Mouse (Mus musculus) neural tube, embryonic 12.5 days (tissue): Measurements from ENCODE around the gene Ppm1a. TPM values are rescaled to one million over a fixed set of nuclear protein-coding genes. Genes with fewer than 3 reads are reported as not detected.

Experiments used
- ATAC-seq: fragments of 200-750 bp; cut with Nextera tagmentation; 2 replicates; pipeline ENCODE4 v1.8.0; 2017; ENCODE audit warnings: low read depth, mild to moderate bottlenecking, moderate TSS enrichment, moderate library complexity; ENCODE audit not compliant: low FRiP score
- H3K27ac ChIP-seq: fragments of 300-500 bp; sonication (generic); 2 replicates; pipeline ENCODE4 v1.5.1; 2016
- H3K27me3 ChIP-seq: fragments of 300-500 bp; sonication (generic); replicated peaks from 2 replicates; pipeline ENCODE4 v1.6.1; 2016; ENCODE audit warnings: mild to moderate bottlenecking
- H3K36me3 ChIP-seq: fragments of 300-500 bp; sonication (generic); 2 replicates; pipeline ENCODE4 v1.6.1; 2016; ENCODE audit warnings: mild to moderate bottlenecking
- H3K4me1 ChIP-seq: fragments of 300-500 bp; sonication (generic); 2 replicates; pipeline ENCODE4 v1.6.1; 2016
- H3K4me2 ChIP-seq: fragments of 300-500 bp; sonication (generic); replicated peaks from 2 replicates; pipeline ENCODE4 v1.6.1; 2016; ENCODE audit warnings: mild to moderate bottlenecking
- H3K4me3 ChIP-seq: fragments of 300-500 bp; sonication (generic); 2 replicates; pipeline ENCODE4 v1.5.1; 2016
- H3K9ac ChIP-seq: fragments of 300-500 bp; sonication (generic); 2 replicates; pipeline ENCODE4 v1.6.1; 2016; ENCODE audit warnings: mild to moderate bottlenecking
- H3K9me3 ChIP-seq: fragments of 300-500 bp; sonication (generic); 2 replicates; pipeline ENCODE4 v1.6.1; 2016; ENCODE audit warnings: mild to moderate bottlenecking
- WGBS: fragments of 180-500 bp; shearing (Covaris S2); methylation state at CpG from one replicate; pipeline ENCODE4 v1.1.7; 2016; 5-methylcytosine and 5-hydroxymethylcytosine counted together
- polyA plus RNA-seq: library from polyadenylated mRNA; unstranded; fragments of >200 nt; fragmentation: Nextera tagmentation; extraction: Ambion mirVana; gene quantifications from 2 replicates; pipeline ENCODE4 v1.2.1, GENCODE M21; 2016

The Ppm1a gene
- polyA plus RNA-seq, 1 experiment from 2014 or later = 88.1 TPM

GRCm38 (mm10) chr12:72786986-72787385 is 29.7 kb downstream of the Ppm1a start:
- H3K27ac ChIP-seq = no peak overlapping the region
- no peaks in the 10 kb centered on the region for H3K27me3 ChIP-seq
- no peaks in the 10 kb centered on the region for H3K4me1 ChIP-seq
- H3K9ac ChIP-seq = no peak overlapping the region
- ATAC-seq = no peak
- H3K36me3 ChIP-seq = peaks cover 26% of the 10 kb centered on the region
- H3K4me3 ChIP-seq = no peak overlapping the region
- no peak overlapping the region for H3K4me2 ChIP-seq
- WGBS = 92% methylated on average over 4 of the region's 4 CpGs
- no peaks in the 10 kb centered on the region for H3K9me3 ChIP-seq

GRCm38 (mm10) chr12:72790538-72790937 is 33.3 kb downstream of the Ppm1a start:
- Histone ChIP-seq H3K4me3 (no peak overlapping the region), H3K9me3 (no peaks in the 10 kb centered on the region), H3K27me3 (no peaks in the 10 kb centered on the region), H3K27ac (no peak overlapping the region), H3K9ac (no peak overlapping the region), H3K4me1 (no peaks in the 10 kb centered on the region), H3K4me2 (no peak overlapping the region), H3K36me3 (peaks cover 32% of the 10 kb centered on the region)
- no peak for ATAC-seq
- WGBS = 63% methylated on average over 7 of the region's 7 CpGs

GRCm38 (mm10) chr12:72792320-72793091 is 35.3 kb downstream of the Ppm1a start:
- H3K9ac ChIP-seq = no peak overlapping the region
- no peaks in the 10 kb centered on the region for H3K9me3 ChIP-seq
- no peak overlapping the region for H3K4me3 ChIP-seq
- H3K27ac ChIP-seq = no peak overlapping the region
- 82% methylated on average over 11 of the region's 11 CpGs for WGBS
- peaks cover 31% of the 10 kb centered on the region for H3K36me3 ChIP-seq
- H3K4me1 ChIP-seq = no peaks in the 10 kb centered on the region
- ATAC-seq = no peak
- H3K4me2 ChIP-seq = no peak overlapping the region
- H3K27me3 ChIP-seq = no peaks in the 10 kb centered on the region

GRCm38 (mm10) chr12:72793983-72794382 is 36.7 kb downstream of the Ppm1a start:
- WGBS = 97% methylated on average over 8 of the region's 8 CpGs
- H3K27me3 ChIP-seq = no peaks in the 10 kb centered on the region
- no peak overlapping the region for H3K4me3 ChIP-seq
- no peak overlapping the region for H3K4me2 ChIP-seq
- H3K36me3 ChIP-seq = peaks cover 31% of the 10 kb centered on the region
- no peak overlapping the region for H3K9ac ChIP-seq
- H3K27ac ChIP-seq = no peak overlapping the region
- H3K9me3 ChIP-seq = no peaks in the 10 kb centered on the region
- ATAC-seq = no peak
- H3K4me1 ChIP-seq = no peaks in the 10 kb centered on the region

GRCm38 (mm10) chr12:72809798-72810197 is 52.5 kb downstream of the Ppm1a start:
- Histone ChIP-seq H3K4me3 (no peak overlapping the region), H3K9ac (no peak overlapping the region), H3K27me3 (no peaks in the 10 kb centered on the region), H3K27ac (no peak overlapping the region), H3K36me3 (no peaks in the 10 kb centered on the region), H3K4me1 (no peaks in the 10 kb centered on the region), H3K9me3 (peaks cover 6% of the 10 kb centered on the region), H3K4me2 (no peak overlapping the region)
- no peak for ATAC-seq
- 84% methylated on average over 6 of the region's 6 CpGs for WGBS

GRCm38 (mm10) chr12:72811588-72811987 is 54.3 kb downstream of the Ppm1a start:
- H3K4me1 ChIP-seq = no peaks in the 10 kb centered on the region
- H3K9me3 ChIP-seq = peaks cover 12% of the 10 kb centered on the region
- H3K27ac ChIP-seq = no peak overlapping the region
- H3K9ac ChIP-seq = no peak overlapping the region
- H3K36me3 ChIP-seq = no peaks in the 10 kb centered on the region
- no peak overlapping the region for H3K4me3 ChIP-seq
- WGBS = 69% methylated on average over 3 of the region's 3 CpGs
- H3K4me2 ChIP-seq = no peak overlapping the region
- ATAC-seq = no peak
- no peaks in the 10 kb centered on the region for H3K27me3 ChIP-seq

GRCm38 (mm10) chr12:72820940-72821431 is 63.7 kb downstream of the Ppm1a start:
- Histone ChIP-seq H3K36me3 (no peaks in the 10 kb centered on the region), H3K4me1 (no peaks in the 10 kb centered on the region), H3K27me3 (peaks cover 14% of the 10 kb centered on the region; the same call in 1 of the 2 replicates), H3K27ac (peak overlapping the region; percentile 58; the same call in 1 of the 2 replicates), H3K9ac (peak overlapping the region; percentile 27), H3K4me2 (peak overlapping the region; percentile 62), H3K9me3 (no peaks in the 10 kb centered on the region), H3K4me3 (peak overlapping the region; percentile 34)
- WGBS = under 1% methylated on average over 24 of the region's 24 CpGs
- peak; percentile 83 for ATAC-seq

- H3K4me3 ChIP-seq = peak overlapping the region; percentile 34
- peaks cover 14% of the 10 kb centered on the region; the same call in 1 of the 2 replicates for H3K27me3 ChIP-seq
- no peaks in the 10 kb centered on the region for H3K4me1 ChIP-seq
- H3K9me3 ChIP-seq = no peaks in the 10 kb centered on the region
- H3K36me3 ChIP-seq = no peaks in the 10 kb centered on the region
- ATAC-seq = no peak
- peak overlapping the region; percentile 27 for H3K9ac ChIP-seq
- H3K27ac ChIP-seq = no peak overlapping the region
- whole genome bisulfite sequencing = 37% methylated on average over 6 of the region's 6 CpGs
- peak overlapping the region; percentile 62 for H3K4me2 ChIP-seq
These were observed 64.3 kb downstream of the Ppm1a start for GRCm38 (mm10) chr12:72821589-72821988.

- 58% methylated on average over 5 of the region's 5 CpGs for WGBS
- Histone ChIP-seq H3K9ac (no peak overlapping the region), H3K27ac (no peak overlapping the region), H3K27me3 (peaks cover 21% of the 10 kb centered on the region), H3K4me1 (0 out of 2 replicates have a peak, but pooled peaks cover 3% of the 10 kb centered on the region), H3K9me3 (no peaks in the 10 kb centered on the region), H3K4me3 (no peak overlapping the region), H3K36me3 (no peaks in the 10 kb centered on the region), H3K4me2 (no peak overlapping the region)
- ATAC-seq = no peak
These were observed 68.4 kb downstream of the Ppm1a start for GRCm38 (mm10) chr12:72825656-72826055.

- H3K9me3 ChIP-seq = no peaks in the 10 kb centered on the region
- ATAC-seq = no peak
- H3K4me1 ChIP-seq = peaks cover 9% of the 10 kb centered on the region
- no peak overlapping the region for H3K4me2 ChIP-seq
- no peak overlapping the region for H3K27ac ChIP-seq
- 78% methylated on average over 9 of the region's 9 CpGs for WGBS
- H3K4me3 ChIP-seq = no peak overlapping the region
- H3K9ac ChIP-seq = no peak overlapping the region
- H3K36me3 ChIP-seq = no peaks in the 10 kb centered on the region
- H3K27me3 ChIP-seq = peaks cover 17% of the 10 kb centered on the region
These were observed 71.7 kb downstream of the Ppm1a start for GRCm38 (mm10) chr12:72828846-72829556.

GRCm38 (mm10) chr12:72829777-72830176 is 72.5 kb downstream of the Ppm1a start:
- no peak overlapping the region for H3K4me2 ChIP-seq
- no peaks in the 10 kb centered on the region for H3K36me3 ChIP-seq
- no peaks in the 10 kb centered on the region for H3K9me3 ChIP-seq
- H3K4me3 ChIP-seq = no peak overlapping the region
- peaks cover 9% of the 10 kb centered on the region for H3K4me1 ChIP-seq
- 59% methylated on average over 20 of the region's 20 CpGs for WGBS
- no peak overlapping the region for H3K9ac ChIP-seq
- H3K27ac ChIP-seq = no peak overlapping the region
- no peak for ATAC-seq
- peaks cover 17% of the 10 kb centered on the region for H3K27me3 ChIP-seq

- H3K27ac ChIP-seq = no peak overlapping the region
These were observed 73.1 kb downstream of the Ppm1a start for GRCm38 (mm10) chr12:72830317-72830716.

More at GRCm38 (mm10) chr12:72830317-72830716, 73.1 kb downstream of the Ppm1a start:
- peak; percentile 14; the same call in 1 of the 2 replicates for ATAC-seq
- 62% methylated on average over 8 of the region's 8 CpGs for WGBS
- Histone ChIP-seq H3K4me1 (peaks cover 9% of the 10 kb centered on the region), H3K27me3 (peaks cover 17% of the 10 kb centered on the region), H3K4me3 (no peak overlapping the region), H3K36me3 (no peaks in the 10 kb centered on the region), H3K9ac (no peak overlapping the region), H3K9me3 (no peaks in the 10 kb centered on the region), H3K4me2 (no peak overlapping the region)
